Mouse (Mus musculus) cerebellum, adult 8-10 months (tissue): ENCODE data around the gene Dlec1.

ENCODE experiments used
- DNase-seq: peaks from one replicate; pipeline ENCODE4 v3.0.0; 2022

Gene Dlec1

GRCm38 (mm10) chr9:119144696-119145095 is 42.4 kb downstream of the Dlec1 start:
- no peak for DNase-seq

- DNase-seq, result no peak
These were observed 42.9 kb downstream of the Dlec1 start for GRCm38 (mm10) chr9:119145137-119145536.

GRCm38 (mm10) chr9:119145638-119146037 is 43.4 kb downstream of the Dlec1 start:
- no peak for DNase-seq

GRCm38 (mm10) chr9:119146098-119146770 is 44.0 kb downstream of the Dlec1 start:
- DNase-seq, result no peak

DNA sequence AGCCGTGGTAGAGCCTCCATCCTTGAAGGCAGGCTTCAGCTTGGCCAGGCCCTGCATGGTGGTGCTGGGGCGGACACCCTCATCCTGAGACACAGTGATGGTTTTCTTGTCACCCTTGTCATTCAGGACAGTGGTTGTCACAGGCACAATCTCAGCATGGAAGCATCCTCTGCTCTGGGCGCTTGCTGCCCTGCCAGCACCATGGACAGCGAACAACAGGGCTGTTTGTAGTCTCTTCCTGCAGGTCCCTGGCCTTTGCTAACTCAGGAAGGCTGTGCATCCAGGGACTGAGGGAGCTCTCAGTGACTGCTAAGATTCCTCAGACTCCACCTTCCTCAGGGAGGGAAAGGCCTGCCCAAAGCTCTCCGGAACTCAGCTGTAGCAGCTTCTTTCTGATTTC is 47.3 kb downstream of the Dlec1 start:
- no peak for DNase-seq

DNA sequence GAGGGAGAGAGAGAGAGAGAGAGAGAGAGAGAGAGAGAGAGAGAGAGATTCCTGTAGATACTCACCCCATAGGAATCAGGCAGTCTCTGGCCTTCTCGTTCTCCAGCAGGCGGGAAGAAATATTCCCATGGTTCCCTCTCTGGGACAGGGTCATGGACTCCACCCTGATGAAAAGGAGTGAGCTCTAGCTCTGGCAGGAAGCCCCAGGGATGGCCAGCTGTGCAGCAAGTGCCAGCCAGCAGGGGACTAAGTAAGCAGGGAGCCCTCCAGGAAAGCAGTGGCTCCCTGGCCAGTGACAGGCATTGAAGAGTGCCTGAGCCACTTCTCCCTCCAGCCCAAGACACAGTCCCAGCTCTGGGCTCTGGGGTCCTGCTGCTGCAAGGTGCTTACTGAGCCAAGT is 49.5 kb downstream of the Dlec1 start:
- DNase-seq, result no peak

DNA sequence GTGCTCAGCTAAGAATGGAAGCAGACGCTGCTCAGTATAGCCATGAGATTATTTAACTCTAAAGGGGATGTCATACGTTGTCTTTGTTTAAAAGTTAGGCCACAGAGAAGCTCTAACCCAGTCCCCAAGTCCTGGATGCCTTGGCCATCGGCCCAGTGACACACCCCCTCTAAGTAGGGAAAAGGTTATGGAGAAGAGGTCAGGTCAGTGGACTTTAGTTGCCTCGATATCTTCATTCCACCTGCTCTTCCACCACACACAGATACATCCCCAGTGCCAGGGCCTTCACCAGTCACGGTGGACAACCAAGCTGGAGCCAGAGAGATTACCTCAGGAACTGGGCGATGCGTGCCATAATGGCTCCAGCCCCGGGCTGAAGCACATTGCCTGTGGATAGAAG is 53.1 kb downstream of the Dlec1 start:
- no peak for DNase-seq

DNA sequence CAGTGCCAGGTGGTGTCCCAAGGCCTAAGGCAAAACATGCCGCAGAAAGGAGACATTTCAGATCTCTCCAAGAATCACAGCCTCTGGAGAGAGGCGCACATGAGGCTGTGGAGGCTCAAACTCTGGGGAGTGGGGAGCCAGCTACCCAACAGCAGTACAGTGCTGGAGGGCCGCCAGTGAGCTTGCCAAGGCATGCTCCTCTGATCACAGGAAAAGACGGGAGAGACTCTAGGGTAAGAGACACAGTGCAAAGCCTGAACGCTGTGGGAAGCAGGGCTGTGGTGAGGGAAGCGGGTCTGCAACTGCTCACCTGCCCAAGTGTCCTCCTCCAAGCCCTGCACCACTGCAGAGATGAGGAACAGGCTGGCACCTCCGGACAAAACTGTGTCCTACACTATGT is 53.5 kb downstream of the Dlec1 start:
- DNase-seq, result no peak

DNA sequence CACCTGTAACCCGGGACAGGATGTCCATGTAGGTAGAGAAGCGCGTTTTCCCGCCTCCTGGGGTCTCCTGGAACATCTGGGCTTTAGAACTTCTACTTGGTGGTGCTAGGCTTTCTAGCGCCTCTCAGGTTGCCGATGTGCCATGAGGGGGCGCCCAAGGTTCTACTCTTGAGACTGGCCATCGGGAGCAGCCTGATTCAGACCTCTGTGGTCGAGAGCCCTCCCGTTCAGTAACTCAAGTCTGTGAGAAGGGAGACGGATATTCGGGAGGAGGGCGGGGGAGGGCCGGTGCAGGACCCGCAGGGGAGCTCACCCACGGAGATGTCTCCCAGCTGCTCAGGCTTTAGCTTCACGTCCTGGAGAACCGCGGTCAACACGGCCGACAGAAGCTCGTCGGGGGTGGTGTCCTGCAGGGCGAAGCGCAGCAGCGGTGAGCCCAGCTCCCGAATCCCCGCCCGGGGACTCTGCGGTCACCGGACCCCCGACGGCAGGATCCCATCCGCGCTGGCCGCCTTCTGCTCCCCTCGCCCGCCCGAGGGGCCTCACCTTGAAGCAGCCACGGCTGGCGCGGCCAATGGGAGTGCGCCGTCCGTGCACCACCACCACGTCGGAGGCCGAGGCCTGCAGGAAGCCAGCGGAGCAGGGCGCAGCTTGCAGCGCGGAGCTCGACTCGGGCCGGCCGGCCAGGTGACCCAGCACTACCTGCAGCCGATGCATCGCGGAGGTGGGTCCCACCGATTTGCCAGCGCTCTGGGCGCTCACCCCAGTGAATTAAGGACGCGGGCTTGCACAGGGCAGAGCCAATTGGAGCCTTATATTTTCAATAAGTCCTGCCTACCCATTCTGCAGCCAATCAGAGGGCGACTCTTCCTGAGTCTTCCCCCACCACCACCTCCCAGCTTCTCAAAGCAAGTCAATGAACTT is 54.3 kb downstream of the Dlec1 start, which contains the start of gene Acaa1b:
Acaa1b (minus strand) TSS at position 816 of the 924 bp plus-strand sequence.
- DNase-seq, result peak; percentile 39

GRCm38 (mm10) chr9:119158861-119159260 is 56.6 kb downstream of the Dlec1 start, which contains the start of gene Gm47289:
TSS of gene Gm47289 (plus strand) at chr9:119159161.
- no peak for DNase-seq

GRCm38 (mm10) chr9:119160689-119161088 is 58.4 kb downstream of the Dlec1 start:
- no peak for DNase-seq

GRCm38 (mm10) chr9:119164743-119165142 is 62.5 kb downstream of the Dlec1 start:
- DNase-seq, result no peak

GRCm38 (mm10) chr9:119165548-119165947 is 63.3 kb downstream of the Dlec1 start:
- no peak for DNase-seq

GRCm38 (mm10) chr9:119167608-119168007 is 65.3 kb downstream of the Dlec1 start:
- DNase-seq, result no peak

- no peak for DNase-seq
These were observed 77.0 kb downstream of the Dlec1 start for GRCm38 (mm10) chr9:119179292-119179691.

GRCm38 (mm10) chr9:119181241-119181728 is 79.0 kb downstream of the Dlec1 start:
- DNase-seq, result no peak

DNA sequence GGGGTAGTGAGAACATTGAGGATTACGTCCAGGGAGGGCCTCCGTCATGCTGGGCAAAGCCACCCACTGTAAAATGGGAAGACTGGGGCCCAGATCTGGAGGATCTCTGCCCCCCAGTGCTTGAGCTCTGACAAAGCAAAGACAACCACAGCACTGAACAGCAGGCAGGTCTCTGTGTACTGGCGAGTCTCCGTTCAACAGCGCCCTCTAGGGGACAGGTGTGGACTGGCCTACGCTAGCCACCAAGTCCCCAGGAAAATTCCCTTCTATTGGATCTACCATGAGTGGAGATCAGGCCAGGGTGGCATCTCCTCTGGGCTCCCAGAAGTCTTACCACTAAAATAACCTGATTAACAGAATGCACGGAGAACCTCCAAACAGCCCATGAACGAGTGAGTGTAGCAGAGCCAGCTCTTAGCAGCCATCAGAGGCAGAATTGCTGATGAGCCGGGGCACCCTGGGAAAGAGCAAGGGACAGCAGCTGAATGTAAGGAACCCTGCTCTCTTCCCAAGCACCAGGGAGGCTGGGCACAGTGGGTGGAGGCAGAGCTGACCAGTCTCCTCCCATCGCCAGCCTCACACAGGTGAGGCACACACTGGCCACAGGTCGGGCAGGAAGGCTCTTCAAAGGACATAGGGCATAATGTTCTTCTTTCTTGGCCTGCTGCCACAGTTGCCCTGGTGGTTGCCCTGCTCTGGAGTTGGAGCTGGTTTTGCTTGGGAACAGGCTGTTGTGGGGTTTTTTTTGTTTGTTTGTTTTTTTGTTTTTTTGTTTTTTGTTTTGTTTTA is 90.1 kb downstream of the Dlec1 start:
- peak; percentile 12 for DNase-seq
